Mouse (Mus musculus) frontal cortex, postnatal 25 days (tissue): Measurements from ENCODE around the gene Naa80.
"Not testable (repeated sequence)": the region's sequence is repeated elsewhere in the genome, so short reads cannot be mapped to it uniquely, and the experiment has no call there.

Experiments used
- DNase-seq, 2 experiments: peaks; one replicate each; pipeline ENCODE4 v3.0.0; 2022; ENCODE audit warnings: low spot score in 2 of 2

The Naa80 gene

GRCm38 (mm10) chr9:107572327-107572662 lies 6.4 kb upstream of the Naa80 start:
- DNase-seq, result no peak

- not testable (repeated sequence) for DNase-seq
Observed at GRCm38 (mm10) chr9:107573774-107574173, 4.9 kb upstream of the Naa80 start.

- DNase-seq, result no peak
Observed at GRCm38 (mm10) chr9:107575579-107576356, 2.9 kb upstream of the Naa80 start.

- no peak for DNase-seq
Observed at GRCm38 (mm10) chr9:107576357-107577107, 2.2 kb upstream of the Naa80 start, which contains the start of gene Hyal1. Gene Hyal1, plus strand, starts transcription at chr9:107576927.

- no peak for DNase-seq
Observed at GRCm38 (mm10) chr9:107577871-107578270, 816 bp upstream of the Naa80 start.

- no peak for DNase-seq
Observed at GRCm38 (mm10) chr9:107579023-107579900, 575 bp downstream of the Naa80 start.

GRCm38 (mm10) chr9:107580501-107581317 lies 2.0 kb downstream of the Naa80 start, which contains the start of gene Hyal3:
Gene Hyal3, plus strand, starts transcription at chr9:107580818.
- peak; percentile 70 to 74 for DNase-seq

- DNase-seq, result no peak
Observed at GRCm38 (mm10) chr9:107581584-107581983, 2.9 kb downstream of the Naa80 start.

- DNase-seq, result no peak
Observed at GRCm38 (mm10) chr9:107582509-107583062, 3.9 kb downstream of the Naa80 start.

- DNase-seq, result no peak
Observed at GRCm38 (mm10) chr9:107583174-107583573, 4.5 kb downstream of the Naa80 start.

GRCm38 (mm10) chr9:107586504-107586903 lies 7.8 kb downstream of the Naa80 start:
- no peak for DNase-seq

GRCm38 (mm10) chr9:107586974-107587832 lies 8.5 kb downstream of the Naa80 start, which contains the start of gene Ifrd2:
Gene Ifrd2, plus strand, starts transcription at chr9:107587642.
- peak; percentile 92 to 95 for DNase-seq

GRCm38 (mm10) chr9:107587833-107588639 lies 9.3 kb downstream of the Naa80 start:
- DNase-seq, result peak in 1 of 2 experiments; percentile 42

GRCm38 (mm10) chr9:107590058-107590772 lies 11.5 kb downstream of the Naa80 start:
- DNase-seq, result no peak

GRCm38 (mm10) chr9:107590773-107591060 lies 12.0 kb downstream of the Naa80 start:
- no peak for DNase-seq

- no peak for DNase-seq
Observed at GRCm38 (mm10) chr9:107593101-107593976, 14.7 kb downstream of the Naa80 start.

- no peak for DNase-seq
Observed at GRCm38 (mm10) chr9:107594281-107595062, 15.8 kb downstream of the Naa80 start.
